Mouse (Mus musculus): ENCODE measurements at regions not wholly inside any gene's neighbourhood (a gene's known extent, or its start where the extent isn't known, plus 50 kb on each side); places are given as distances from the start of the nearest gene placed in this dataset.

DNA sequence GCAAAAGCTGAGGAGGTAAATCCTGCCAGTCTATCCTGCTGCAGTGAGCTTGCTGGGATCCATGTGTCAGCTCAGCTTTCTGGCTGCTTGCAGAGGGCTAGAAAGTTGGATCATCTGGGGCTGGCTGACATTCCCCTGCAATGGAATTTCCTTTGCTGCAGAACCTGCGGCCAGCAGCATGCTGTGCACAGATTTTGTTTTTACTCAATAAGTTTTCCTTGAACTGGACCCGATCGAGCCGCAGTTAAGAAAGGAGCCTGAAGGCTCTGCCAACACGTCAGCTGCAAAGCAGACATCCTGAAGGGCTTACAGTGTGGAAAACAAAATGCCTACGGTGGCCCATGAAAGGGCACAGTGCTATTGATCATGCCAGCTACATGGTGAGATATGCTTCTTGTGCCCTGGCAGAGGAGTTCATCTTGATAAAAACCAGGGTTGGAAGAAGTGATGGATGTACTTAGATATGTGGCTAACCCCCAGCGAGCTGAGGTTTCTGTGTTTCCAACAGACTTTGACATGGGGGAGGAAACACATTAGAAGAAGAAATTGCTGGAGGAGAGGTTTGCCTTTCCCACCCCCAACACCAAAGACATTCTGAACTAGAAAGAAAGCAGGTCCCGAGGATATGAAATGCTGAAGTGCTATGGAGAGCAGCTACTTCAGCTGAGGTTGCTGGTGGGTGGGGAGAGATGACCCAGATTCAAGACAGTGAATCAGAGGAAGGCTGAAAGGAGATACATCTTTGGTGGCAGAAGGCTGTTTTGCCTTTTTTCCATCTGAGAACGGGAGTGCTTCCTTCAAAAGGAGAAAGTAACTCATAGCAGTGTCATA is 105.2 kb upstream of the Pdzrn3 start:
- TF ChIP-seq POLR2A (IDR thresholded peaks at IDR 0.05; ENCODE audit: borderline replicate concordance, control insufficient read depth, low read depth, low read length): no peak
- no peak for TF ChIP-seq CTCF (IDR thresholded peaks at IDR 0.05; ENCODE audit: control insufficient read depth, insufficient read depth, low read length)
